Mouse (Mus musculus): ENCODE measurements around the gene Tbx21.
A peak's percentile ranks its signal among the peaks of the same experiment; 100 is the strongest.

Gene Tbx21

GRCm38 (mm10) chr11:97114671-97115601 lies at the start of gene Tbx21:
Tbx21 (minus strand) TSS chr11:97115331.
- no peak for DNase-seq (ENCODE audit: low spot score in 2 of 2)

- no peak for DNase-seq (ENCODE audit: low spot score in 2 of 2)
Observed at GRCm38 (mm10) chr11:97160341-97160740, 45.2 kb upstream of the Tbx21 start.

DNA sequence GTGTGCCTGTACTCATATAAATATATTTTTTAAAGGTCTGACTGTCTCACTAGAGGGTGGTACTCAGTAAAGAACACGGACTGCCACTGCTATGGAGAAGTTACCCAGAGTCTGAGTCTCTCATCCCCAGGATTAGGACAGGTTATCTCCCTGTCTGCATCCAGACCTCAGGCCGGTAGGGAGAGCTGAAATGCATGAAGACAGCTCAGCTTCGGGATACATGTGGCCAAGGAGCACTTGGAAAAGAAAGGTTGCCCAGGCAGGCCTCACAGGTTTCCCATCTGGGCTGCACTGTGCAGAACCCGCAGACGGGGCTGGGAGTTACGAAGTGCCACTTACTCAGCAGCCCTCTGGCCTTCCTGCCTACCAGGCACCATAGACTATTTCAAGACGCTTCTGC lies 41.9 kb upstream of the Tbx21 start:
- DNase-seq (ENCODE audit: low spot score in 2 of 2), result no peak

- DNase-seq (ENCODE audit: low spot score in 2 of 2), result no peak
Observed at GRCm38 (mm10) chr11:97152662-97153287, 37.6 kb upstream of the Tbx21 start.

DNA sequence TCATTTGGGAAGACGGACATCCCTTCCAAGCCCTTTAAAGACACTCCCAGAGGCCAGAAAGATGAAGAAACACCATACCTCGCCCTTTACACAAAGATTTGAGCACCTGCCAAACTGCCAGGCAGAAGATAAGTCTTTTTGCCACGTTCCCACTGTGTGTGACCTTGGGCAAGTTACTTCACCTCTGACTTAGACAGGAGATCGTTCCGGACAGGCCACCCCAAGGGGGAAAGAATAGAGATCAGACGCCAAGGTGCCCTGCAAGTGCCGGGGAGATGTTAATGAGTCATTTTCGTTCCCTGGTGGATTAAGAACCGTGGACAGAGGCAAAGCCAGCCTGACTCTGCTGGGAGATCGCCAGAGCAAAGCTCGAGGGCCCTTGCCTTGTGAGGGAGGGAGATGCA lies 36.9 kb upstream of the Tbx21 start:
- DNase-seq (ENCODE audit: low spot score in 2 of 2), result no peak

DNA sequence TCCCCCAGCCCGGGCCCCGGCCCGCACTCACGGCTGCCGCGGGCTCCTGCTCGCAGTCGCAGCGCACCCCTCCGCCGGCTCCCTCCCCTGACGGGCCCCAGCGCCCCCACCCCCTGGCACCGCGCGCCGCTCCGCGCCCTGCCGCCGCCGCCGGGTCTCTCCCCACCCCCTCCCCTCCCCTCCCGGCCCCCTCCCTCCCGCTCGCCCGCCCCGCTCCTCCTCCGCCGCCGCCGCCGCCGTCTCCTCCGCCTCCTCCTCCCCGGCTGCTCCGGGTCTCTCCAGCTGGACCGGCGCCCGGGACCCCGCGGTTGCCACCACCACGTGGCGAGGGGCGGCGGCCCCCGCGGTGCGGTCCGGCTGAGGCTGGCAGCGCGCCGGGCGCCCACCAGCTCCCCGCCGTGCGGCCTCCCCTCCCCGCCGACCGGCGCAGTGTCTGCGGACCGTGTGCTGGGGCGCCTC lies 36.2 kb upstream of the Tbx21 start, which contains the start of gene Tbkbp1:
Gene Tbkbp1 (minus strand): TSS at position 153 of the 459 bp plus-strand sequence.
- DNase-seq (ENCODE audit: low spot score in 2 of 2), result no peak

DNA sequence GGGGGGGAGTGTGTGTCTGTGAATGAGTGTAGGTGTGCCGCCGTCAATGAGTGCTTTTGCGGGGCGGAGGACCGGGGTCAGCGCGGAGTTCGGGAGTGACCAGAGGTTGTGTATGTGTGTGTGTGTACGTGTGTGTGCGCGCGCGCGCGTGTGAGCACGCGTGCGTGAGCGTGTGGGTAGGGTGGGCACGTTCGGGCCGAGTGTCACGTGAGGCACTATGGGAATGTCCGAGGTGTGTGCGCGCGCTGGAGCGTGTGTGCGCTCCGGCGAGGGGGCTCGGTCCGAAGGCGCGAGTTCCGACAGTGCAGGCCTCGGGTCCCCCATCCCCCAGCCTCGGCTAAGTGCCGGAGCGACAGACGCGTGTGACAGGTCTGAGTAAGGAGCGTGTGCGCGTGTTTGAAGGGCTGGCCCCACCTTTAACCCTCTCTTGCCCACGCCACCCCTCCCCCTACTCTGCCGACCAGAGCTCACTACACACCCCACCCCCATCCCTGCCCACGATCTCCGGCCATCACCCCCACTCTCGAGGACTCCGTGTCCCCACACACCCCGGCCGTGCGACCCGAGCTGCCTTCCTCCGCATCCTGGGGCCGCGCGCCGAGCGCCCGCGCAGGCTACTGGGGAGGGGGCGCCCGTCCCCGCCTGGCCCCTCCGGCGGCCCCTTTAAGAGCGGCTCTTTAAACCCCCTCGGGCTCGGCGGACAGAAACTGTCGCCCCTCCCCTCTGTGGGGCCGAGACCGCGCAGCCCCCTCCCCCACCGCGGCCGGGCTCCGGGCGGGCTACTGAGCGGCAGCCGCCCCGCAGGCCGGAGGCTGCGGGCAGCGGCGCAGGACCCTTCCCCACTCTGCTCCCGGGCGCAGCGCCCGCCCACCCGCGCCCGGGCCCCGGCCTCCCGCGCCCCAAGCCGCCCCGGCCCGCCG lies 35.5 kb upstream of the Tbx21 start:
- peak; percentile 52 to 54 for DNase-seq (ENCODE audit: low spot score in 2 of 2)

DNA sequence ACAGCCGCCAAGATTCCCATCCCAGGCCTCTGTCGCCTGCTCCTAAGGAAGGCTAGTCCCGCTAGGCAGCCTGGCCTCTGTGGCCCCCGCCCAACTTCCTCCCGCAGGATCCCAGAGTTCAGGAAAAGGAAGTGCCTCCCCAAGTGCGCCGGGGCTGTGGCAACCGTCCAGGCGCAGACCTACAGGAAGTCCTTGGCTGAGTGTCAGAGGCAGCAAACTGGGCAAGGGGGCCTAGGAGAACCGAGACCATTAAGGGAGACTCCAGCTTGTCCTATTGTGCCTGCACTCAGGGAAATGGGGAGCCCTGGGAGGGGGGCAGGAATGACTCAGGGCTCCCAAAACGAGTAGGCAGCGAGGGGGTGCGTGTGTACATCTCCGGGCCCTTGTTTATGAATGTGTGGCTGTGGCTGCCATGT lies 34.9 kb upstream of the Tbx21 start:
- peak in 1 of 2 experiments; percentile 53 for DNase-seq (ENCODE audit: low spot score in 2 of 2)

GRCm38 (mm10) chr11:97149026-97149425 lies 33.9 kb upstream of the Tbx21 start:
- no peak for DNase-seq (ENCODE audit: low spot score in 2 of 2)

- no peak for DNase-seq (ENCODE audit: low spot score in 2 of 2)
Observed at GRCm38 (mm10) chr11:97148591-97148990, 33.5 kb upstream of the Tbx21 start.

DNA sequence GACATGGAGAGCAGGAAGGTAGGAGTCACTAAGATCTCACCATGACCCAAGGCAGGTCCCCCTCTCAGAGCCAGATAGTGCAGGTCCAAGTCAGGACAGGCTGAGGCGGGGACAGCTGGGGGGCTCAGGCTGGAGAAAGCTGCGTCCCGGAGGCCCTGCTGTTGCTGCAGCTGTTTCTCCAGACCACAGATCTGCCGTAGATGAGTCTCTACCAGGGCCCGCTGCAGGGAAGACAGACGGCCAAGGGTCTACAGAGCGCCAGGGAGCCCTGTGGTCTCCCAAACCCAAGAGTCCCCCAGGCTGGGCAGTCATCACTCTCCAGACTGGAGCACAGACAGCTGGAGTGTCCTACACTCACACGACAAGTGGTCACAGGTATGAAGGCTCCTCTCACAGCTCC lies 32.2 kb upstream of the Tbx21 start:
- DNase-seq (ENCODE audit: low spot score in 2 of 2), result no peak

GRCm38 (mm10) chr11:97146724-97147123 lies 31.6 kb upstream of the Tbx21 start:
- peak; percentile 58 to 70 for DNase-seq (ENCODE audit: low spot score in 2 of 2)

GRCm38 (mm10) chr11:97145951-97146350 lies 30.8 kb upstream of the Tbx21 start:
- no peak for DNase-seq (ENCODE audit: low spot score in 2 of 2)

GRCm38 (mm10) chr11:97145320-97145719 lies 30.2 kb upstream of the Tbx21 start:
- DNase-seq (ENCODE audit: low spot score in 2 of 2), result no peak

- DNase-seq (ENCODE audit: low spot score in 2 of 2), result no peak
Observed at GRCm38 (mm10) chr11:97143196-97143900, 28.2 kb upstream of the Tbx21 start.

GRCm38 (mm10) chr11:97142159-97142608 lies 27.1 kb upstream of the Tbx21 start:
- no peak for DNase-seq (ENCODE audit: low spot score in 2 of 2)

DNA sequence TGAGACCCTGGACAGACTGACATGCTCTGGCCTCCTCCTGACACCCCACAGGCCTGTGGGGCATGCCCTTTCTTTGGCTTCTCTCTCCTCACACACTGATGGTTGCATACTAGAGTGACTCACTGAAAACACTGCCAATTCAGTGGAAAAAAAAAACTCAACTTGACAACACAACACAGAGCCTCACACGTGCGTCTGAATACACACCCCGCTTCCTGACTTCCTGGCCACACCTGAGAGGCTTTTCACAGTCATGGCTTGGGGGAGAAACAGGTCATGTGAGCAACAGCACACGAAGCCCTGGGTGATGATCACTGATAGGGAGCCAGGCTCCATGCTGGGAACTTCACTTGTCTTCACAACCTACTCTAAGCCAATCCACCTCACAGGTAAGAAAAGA lies 25.7 kb upstream of the Tbx21 start:
- DNase-seq (ENCODE audit: low spot score in 2 of 2), result no peak

- no peak for DNase-seq (ENCODE audit: low spot score in 2 of 2)
Observed at GRCm38 (mm10) chr11:97139256-97139655, 24.1 kb upstream of the Tbx21 start.

GRCm38 (mm10) chr11:97138554-97139226 lies 23.6 kb upstream of the Tbx21 start:
- no peak for DNase-seq (ENCODE audit: low spot score in 2 of 2)

GRCm38 (mm10) chr11:97133270-97133669 lies 18.1 kb upstream of the Tbx21 start:
- no peak for DNase-seq (ENCODE audit: low spot score in 2 of 2)
